Mouse (Mus musculus) macrophage (primary cell): ENCODE data around the gene Cacna2d3. TPM values are rescaled to one million over a fixed set of nuclear protein-coding genes. Genes with fewer than 3 reads are reported as not detected.

Experiments
- H3K27ac ChIP-seq: fragments of 350-480 bp; formaldehyde crosslinking; 2 replicates; pipeline ENCODE4 v1.9.0; 2021
- H3K36me3 ChIP-seq: fragments of 350-480 bp; formaldehyde crosslinking; 2 replicates; pipeline ENCODE4 v1.9.0; 2021; ENCODE audit errors: inconsistent target
- H3K4me3 ChIP-seq: fragments of 350-480 bp; formaldehyde crosslinking; 2 replicates; pipeline ENCODE4 v1.9.0; 2021; ENCODE audit errors: inconsistent target
- H3K79me2 ChIP-seq: fragments of 350-480 bp; formaldehyde crosslinking; 2 replicates; pipeline ENCODE4 v1.9.0; 2021; ENCODE audit errors: inconsistent target
- WGBS: methylation state at CpG from one replicate; pipeline ENCODE4 v1.1.7; 2026; ENCODE audit warnings: inconsistent platforms; ENCODE audit not compliant: missing documents; 5-methylcytosine and 5-hydroxymethylcytosine counted together
- polyA plus RNA-seq: library from polyadenylated mRNA; stranded (reverse); fragments of 250-400 nt; gene quantifications from 3 replicates; pipeline ENCODE4 v1.2.4, GENCODE M21; 2018; ENCODE audit warnings: inconsistent platforms

Cacna2d3 gene
- polyA plus RNA-seq, 1 experiment from 2014 or later, result not detected

DNA sequence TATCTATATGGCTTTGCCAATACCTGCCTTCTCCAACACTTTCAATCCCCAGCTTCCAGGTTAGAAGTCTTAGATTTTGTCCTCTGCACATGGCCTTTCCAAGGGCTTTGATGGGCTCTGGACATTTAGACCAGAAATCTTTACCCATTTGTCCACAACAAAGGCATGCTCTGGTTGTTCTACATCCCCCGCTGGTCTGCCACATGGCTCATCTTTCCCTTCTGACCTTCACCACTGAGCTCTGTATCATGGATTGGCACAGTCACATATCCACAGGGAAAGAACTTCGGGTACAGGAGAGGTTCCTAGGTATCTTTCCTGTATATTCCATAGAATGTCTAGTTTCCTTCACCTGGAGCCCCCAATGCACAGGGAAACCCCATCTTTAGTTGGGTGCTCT is 387.4 kb downstream of the Cacna2d3 start:
- H3K4me3 ChIP-seq, result no peak overlapping the region
- H3K27ac ChIP-seq, result no peak overlapping the region
- WGBS, result 87% methylated on average over 2 of the region's 2 CpGs
- no peaks in the 10 kb centered on the region for H3K36me3 ChIP-seq
- H3K79me2 ChIP-seq, result no peaks in the 10 kb centered on the region

DNA sequence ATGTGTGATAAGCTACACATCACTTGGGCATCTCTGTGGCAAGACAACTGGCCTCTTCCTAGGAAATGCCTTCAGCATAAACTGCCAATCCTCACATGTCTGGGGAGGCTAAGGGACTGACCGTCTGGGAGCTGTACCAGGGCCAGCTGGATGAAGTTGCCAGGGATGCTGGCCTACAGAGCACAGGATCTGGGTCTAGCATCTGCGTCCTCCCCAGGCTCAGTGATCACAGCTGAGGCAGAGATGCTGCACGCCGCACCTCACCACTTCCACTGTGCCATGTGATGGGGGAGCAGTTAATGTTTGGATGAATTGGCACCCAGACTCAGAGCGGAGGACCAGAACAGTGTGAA is 397.3 kb downstream of the Cacna2d3 start:
- no peaks in the 10 kb centered on the region for H3K79me2 ChIP-seq
- no peak overlapping the region for H3K27ac ChIP-seq
- no peaks in the 10 kb centered on the region for H3K36me3 ChIP-seq
- WGBS, result 99% methylated on average over 5 of the region's 5 CpGs
- no peak overlapping the region for H3K4me3 ChIP-seq

DNA sequence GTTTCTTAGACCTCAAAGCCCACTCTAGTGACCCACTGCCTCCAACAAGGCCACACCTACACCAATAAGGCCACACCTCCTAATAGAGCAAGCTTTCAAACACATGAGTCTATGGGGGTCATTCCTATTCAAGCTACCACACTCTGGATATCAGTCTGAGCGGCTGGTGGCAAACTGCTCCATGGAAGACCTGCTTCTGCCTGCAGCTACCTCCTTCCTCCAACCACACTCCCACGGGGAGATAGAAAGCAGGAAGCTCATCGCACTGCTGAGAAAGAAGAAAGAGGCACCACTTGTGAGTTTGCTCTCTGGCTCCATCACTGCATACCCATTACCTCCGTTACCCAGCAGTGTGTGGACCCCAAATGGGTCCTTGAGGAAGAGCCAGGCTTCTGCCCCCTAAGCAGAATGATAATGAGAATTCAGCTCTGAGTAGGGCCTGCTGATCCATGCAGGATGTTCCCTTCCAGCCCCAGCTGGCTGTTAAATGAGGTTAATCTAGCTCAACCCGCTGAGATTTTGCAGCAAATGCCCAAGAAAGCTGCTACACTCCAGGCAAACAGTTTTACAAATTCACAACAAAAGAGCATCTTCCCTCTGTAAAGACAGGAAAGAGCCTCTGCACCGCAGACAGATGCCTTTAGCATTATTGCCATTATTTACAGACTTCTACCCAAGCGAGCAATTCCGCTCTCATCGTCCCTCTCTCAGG is 397.8 kb downstream of the Cacna2d3 start:
- no peaks in the 10 kb centered on the region for H3K36me3 ChIP-seq
- WGBS, result 89% methylated on average over 9 of the region's 9 CpGs
- H3K4me3 ChIP-seq, result no peak overlapping the region
- no peaks in the 10 kb centered on the region for H3K79me2 ChIP-seq
- no peak overlapping the region for H3K27ac ChIP-seq

DNA sequence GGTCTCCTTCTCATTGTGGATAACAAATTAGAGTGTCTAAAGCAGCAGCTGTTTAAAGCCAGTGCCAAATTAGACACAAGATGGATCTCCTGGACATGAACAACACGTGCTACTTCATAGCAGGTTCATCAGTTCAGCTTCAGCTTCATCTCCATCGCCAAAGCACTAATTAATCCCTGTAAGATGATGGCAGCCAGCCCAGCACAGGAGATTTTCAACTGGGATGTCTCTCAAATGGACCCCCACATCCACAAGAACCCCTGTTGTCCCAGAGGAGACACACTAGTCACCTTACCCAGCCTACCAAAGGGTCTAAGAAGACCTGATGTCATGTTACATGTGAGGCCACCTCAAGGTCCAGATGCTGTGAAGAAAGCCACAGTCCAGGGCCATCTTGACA is 408.2 kb downstream of the Cacna2d3 start:
- WGBS, result 78% methylated on average over 2 of the region's 2 CpGs
- Histone ChIP-seq H3K27ac (no peak overlapping the region), H3K79me2 (no peaks in the 10 kb centered on the region), H3K4me3 (no peak overlapping the region), H3K36me3 (no peaks in the 10 kb centered on the region)

DNA sequence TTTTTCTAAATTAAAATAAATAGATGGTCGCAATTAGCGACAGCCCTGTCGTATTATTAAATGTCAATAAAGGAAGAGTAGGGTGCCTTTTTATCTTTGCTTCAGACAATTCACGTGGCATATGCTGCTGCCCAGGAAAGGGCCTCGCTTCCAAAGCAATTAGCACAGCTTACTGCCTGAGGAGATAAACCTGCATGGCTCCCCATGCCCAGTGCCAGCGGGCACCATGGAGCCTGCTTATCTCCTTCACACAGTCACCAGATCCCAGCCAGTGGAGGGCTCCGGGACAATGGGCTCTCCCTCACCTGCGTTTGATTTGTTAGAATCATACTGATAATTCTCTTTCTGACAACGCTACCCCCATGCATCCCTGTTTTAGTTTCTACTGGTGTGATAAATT is 416.0 kb downstream of the Cacna2d3 start:
- H3K27ac ChIP-seq, result no peak overlapping the region
- WGBS, result 89% methylated on average over 9 of the region's 9 CpGs
- H3K36me3 ChIP-seq, result no peaks in the 10 kb centered on the region
- no peak overlapping the region for H3K4me3 ChIP-seq
- H3K79me2 ChIP-seq, result no peaks in the 10 kb centered on the region

DNA sequence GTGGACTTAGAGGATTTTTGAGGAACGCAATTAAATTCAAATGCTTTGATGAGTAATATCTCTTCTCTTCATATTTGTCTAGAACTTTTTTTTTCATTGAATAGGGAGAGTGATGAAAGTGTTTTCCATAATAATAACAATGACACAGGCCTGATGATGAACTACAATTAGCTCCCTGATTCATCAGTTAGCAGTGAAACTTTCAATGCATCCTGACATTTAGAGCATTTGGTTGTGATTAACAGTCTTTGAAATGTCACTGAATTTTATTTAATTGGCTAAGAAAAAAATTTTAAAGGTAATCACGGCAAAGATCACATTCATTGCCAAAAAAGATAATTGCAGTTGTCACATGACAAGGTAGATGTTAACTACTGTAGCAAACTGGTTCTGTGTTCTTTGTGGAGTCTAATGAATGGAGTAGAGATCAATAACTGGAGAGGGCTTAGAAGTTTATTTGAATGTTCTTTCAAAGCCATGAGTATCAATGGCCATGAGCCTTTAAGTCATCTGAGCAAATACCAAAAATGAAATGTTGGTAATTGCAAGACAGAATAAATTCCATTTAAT is 425.4 kb downstream of the Cacna2d3 start:
- no peak overlapping the region for H3K4me3 ChIP-seq
- 74% methylated on average over 2 of the region's 2 CpGs for WGBS
- H3K27ac ChIP-seq, result no peak overlapping the region
- H3K79me2 ChIP-seq, result no peaks in the 10 kb centered on the region
- H3K36me3 ChIP-seq, result no peaks in the 10 kb centered on the region

DNA sequence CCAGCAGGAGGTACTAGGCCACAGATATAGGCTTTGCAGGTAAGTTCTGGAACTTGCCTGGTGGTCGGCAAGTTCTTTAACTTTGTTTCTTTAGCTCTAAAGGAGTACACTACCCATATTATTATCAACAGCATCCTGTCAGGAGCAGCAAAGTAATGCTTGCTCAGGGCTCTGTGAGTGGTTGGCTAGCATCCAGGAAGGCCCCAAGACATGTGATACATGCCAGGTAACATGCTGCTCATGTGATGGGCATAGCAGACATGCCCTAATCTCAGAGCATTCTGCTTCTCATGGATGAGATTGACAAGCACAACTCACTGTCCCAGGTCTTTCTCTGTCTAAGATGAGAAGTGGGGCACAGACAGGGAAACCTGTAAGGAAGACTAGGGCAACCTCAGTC is 442.8 kb downstream of the Cacna2d3 start:
- Histone ChIP-seq H3K36me3 (no peaks in the 10 kb centered on the region), H3K79me2 (no peaks in the 10 kb centered on the region), H3K27ac (no peak overlapping the region), H3K4me3 (no peak overlapping the region)
- WGBS, result 89% methylated on average over 1 of the region's 1 CpGs

DNA sequence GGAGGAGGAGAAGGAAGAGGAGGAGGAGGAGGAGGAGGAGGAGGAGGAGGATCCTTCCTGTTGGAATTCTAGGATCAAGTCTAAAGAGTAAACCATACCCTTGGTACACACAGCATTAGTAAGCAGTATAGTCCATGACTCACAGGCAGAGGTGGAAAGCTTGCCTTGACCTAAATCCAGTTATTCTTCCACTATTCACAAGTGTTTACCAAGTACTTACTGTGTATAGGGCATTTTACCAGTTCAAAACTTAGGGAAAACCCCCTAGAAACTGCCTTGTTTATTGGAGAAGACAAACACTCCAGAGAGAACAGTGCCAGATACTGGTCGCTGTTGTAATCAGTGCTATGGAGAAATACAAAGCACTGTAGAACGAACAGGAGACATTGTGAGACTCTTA is 443.3 kb downstream of the Cacna2d3 start:
- Histone ChIP-seq H3K79me2 (no peaks in the 10 kb centered on the region), H3K36me3 (no peaks in the 10 kb centered on the region), H3K27ac (no peak overlapping the region), H3K4me3 (no peak overlapping the region)
- 76% methylated on average over 2 of the region's 2 CpGs for WGBS

DNA sequence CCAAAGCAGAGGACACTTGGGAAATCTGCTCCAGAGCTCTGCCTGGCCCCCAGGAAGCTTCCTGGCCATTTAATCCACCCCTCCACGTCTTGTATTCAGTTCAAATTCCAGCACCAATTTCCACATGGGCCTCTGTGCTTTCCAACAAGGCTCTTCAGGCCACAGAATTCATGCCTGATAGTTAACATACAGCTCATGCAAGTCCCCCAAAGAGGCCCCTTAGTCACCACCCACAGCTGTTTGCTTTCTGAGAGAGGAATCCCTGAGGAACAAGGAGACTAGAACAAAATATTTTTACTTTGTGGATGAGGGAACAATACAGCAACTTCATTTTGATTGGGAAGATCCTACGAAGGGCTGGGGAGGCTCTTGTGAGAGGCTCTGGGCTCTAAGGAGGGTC is 444.0 kb downstream of the Cacna2d3 start:
- H3K27ac ChIP-seq, result no peak overlapping the region
- H3K4me3 ChIP-seq, result no peak overlapping the region
- no peaks in the 10 kb centered on the region for H3K36me3 ChIP-seq
- H3K79me2 ChIP-seq, result no peaks in the 10 kb centered on the region
- WGBS, result 48% methylated on average over 2 of the region's 2 CpGs

DNA sequence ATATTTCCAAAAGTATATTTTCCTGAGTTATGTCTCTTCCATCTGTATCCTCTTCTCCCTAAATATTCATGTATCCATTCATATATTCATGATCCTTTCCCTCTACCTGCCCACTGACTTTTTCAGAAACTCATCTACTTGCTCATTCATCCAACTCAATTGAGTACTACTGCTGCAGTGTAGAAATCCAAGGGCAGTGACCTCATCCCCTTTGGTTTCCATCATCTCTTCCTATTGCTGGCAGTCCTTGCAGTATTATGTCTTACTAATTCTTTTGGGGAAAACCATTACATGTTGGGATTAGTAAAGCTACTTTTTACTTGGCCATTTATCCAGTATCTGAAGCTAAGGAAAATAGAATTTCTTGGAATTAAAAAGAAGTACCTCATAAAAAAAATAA is 447.8 kb downstream of the Cacna2d3 start:
- no peaks in the 10 kb centered on the region for H3K36me3 ChIP-seq
- H3K79me2 ChIP-seq, result no peaks in the 10 kb centered on the region
- no peak overlapping the region for H3K27ac ChIP-seq
- H3K4me3 ChIP-seq, result no peak overlapping the region

DNA sequence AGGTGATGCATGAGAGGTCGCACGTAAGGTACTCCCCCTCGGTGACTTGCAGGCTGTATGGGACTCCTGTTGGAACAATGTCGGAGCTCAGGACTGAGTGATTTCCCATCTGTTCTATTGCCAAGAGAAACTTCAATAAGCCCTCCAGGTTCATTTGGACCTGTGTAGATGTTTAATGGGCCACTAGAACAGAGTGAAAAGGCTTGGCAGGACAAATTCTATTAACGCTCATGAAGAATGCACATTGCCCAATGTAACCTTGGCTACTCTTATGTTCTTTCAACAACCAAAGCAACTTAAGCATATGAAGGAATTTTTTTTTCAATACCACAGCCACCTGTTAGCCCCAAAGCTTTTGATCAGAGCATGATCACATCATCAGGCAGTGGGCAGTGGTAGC is 451.1 kb downstream of the Cacna2d3 start:
- WGBS, result 92% methylated on average over 5 of the region's 5 CpGs

DNA sequence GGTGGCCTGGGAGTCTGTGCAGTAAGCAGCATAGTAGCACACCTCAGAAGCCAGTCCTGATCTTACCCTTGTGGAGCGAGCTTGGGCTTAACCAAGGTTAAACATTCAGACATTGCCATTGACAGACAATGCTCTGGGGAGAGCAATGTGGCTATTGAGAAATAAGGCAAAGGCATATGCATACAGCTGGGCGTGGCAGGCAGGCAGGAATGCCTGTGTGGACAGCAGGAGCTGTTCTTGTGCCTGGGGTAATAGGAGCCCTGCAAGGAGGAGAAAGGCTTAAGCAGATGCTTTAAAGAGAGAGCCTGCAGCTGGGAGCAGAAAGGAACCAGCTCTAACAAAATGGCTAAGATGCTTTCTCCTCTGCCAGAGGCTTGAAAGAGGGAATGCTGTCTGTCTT is 451.8 kb downstream of the Cacna2d3 start:
- H3K27ac ChIP-seq, result no peak overlapping the region
- 60% methylated on average over 2 of the region's 2 CpGs for whole genome bisulfite sequencing
- no peaks in the 10 kb centered on the region for H3K36me3 ChIP-seq
- no peak overlapping the region for H3K4me3 ChIP-seq
- no peaks in the 10 kb centered on the region for H3K79me2 ChIP-seq

More for the DNA sequence above, 451.1 kb downstream of the Cacna2d3 start:
- Histone ChIP-seq H3K4me3 (no peak overlapping the region), H3K79me2 (no peaks in the 10 kb centered on the region), H3K27ac (no peak overlapping the region), H3K36me3 (no peaks in the 10 kb centered on the region)

DNA sequence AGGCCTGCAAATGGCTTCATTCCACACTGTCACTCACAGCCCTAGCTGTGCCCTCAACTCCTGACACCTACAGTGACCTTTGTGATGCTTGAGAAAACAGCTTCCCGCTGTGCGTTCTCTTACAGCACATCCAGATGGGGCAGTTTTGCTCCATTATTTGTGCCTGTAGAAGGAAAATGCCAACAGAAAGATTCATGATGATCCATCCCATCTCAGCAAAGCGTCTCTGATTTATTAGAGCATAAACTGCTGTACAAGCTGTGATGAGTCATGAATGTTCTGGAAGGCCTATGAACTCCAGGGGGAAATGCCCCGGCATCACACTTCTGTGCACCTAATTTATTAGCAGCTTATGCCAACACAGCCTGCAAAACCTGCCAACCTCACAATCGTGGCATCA is 453.1 kb downstream of the Cacna2d3 start:
- Histone ChIP-seq H3K36me3 (no peaks in the 10 kb centered on the region), H3K27ac (no peak overlapping the region), H3K4me3 (no peak overlapping the region), H3K79me2 (no peaks in the 10 kb centered on the region)
- WGBS, result 69% methylated on average over 5 of the region's 5 CpGs

DNA sequence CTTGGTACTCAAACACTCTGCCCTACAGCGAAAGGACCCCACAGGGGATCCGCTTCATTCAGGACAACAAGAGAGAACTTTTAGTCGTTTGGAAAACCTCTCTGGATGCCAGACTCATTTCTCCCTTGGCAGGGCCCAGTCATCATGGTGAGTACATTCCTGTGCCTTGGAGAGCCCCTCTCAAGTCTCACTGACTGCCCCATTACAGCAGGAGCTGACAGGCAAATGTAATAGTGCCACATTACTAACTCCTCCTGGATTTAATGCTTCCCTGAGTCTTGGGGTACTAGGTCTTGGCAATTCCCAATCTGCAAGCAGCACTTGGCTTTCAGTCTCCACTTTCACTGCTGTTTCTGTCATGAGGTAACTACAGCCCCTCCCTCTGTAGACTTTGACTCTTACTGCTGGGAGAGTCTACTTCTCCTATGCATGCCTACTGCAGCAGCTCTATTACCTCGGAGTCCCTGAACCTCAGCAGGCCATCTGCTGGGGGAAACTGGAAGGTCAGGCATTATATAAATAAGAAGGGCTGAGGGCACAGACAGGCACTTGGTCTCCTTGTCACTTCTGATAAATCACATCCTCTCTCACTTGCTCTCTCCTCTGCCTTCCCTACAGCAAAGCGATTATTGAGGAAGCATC is 454.3 kb downstream of the Cacna2d3 start:
- WGBS, result 52% methylated on average over 5 of the region's 5 CpGs
- H3K79me2 ChIP-seq, result no peaks in the 10 kb centered on the region
- no peak overlapping the region for H3K27ac ChIP-seq
- H3K4me3 ChIP-seq, result no peak overlapping the region
- H3K36me3 ChIP-seq, result no peaks in the 10 kb centered on the region

DNA sequence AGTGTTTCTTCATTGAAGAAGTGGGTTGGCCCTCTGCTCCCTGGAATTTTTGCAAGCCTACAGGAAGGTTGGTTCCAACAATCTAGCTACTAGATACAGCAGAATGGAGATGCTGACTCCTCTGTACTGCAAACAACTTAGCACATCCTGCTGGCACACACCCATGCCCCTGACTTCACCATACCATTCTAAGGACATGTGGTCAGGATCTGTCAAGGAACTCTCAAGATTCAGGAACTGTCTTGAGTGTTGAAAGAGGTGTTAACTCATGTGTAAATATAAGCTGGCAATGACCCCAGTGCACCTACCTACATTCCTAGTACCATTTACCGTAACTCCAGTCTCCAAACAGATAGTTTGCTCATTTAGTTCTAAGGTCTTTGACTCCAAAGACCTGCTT is 461.0 kb downstream of the Cacna2d3 start:
- H3K27ac ChIP-seq, result no peak overlapping the region

More for the DNA sequence above, 461.0 kb downstream of the Cacna2d3 start:
- 100% methylated on average over 1 of the region's 1 CpGs for WGBS
- H3K4me3 ChIP-seq, result no peak overlapping the region
- no peaks in the 10 kb centered on the region for H3K79me2 ChIP-seq
- no peaks in the 10 kb centered on the region for H3K36me3 ChIP-seq
